Mouse (Mus musculus): ENCODE measurements around the gene Nhej1. TPM values are rescaled to one million over a fixed set of nuclear protein-coding genes. Genes with fewer than 3 reads are reported as not detected.

Gene Nhej1
- total RNA-seq, 2 experiments from 2014 or later = 1.9 to 2.0 TPM

GRCm38 (mm10) chr1:74927621-74928296 is 197.2 kb downstream of the Nhej1 start:
- no peak for DNase-seq (ENCODE audit: low spot score in 2 of 2)
- no peak for TF ChIP-seq CTCF (conservative IDR thresholded peaks at IDR 0.05)
- H3K27ac ChIP-seq = no peak overlapping the region
- H3K4me3 ChIP-seq = no peak overlapping the region

DNA sequence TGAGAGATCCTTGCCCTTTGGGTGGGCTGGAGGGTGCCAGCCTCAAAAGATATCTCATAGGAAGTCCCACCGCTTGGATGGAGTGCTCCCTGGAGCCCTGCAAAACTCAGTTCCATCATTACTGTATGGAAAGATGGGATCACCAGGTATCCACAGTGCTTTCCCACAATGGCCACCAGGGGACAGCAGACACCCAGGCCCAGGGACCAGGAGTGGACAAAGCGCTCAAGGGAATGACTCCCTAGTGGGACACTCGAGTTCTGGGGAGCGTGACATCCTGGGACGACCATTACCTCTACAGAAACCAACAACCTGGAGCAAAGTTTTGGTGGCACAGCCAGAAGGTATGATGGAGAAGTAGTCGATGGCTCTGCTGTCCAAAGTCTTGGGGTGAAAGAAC is 198.3 kb downstream of the Nhej1 start:
- DNase-seq (ENCODE audit: low spot score in 2 of 2) = peak; percentile 21 to 32
- peak; percentile 97 for TF ChIP-seq CTCF (conservative IDR thresholded peaks at IDR 0.05)
- H3K4me3 ChIP-seq = no peak overlapping the region
- H3K27ac ChIP-seq = no peak overlapping the region

- TF ChIP-seq CTCF (conservative IDR thresholded peaks at IDR 0.05) = peak; percentile 36; the same call in 1 of the 2 replicates
- Histone ChIP-seq H3K27ac (no peak overlapping the region), H3K4me3 (no peak overlapping the region)
- DNase-seq (ENCODE audit: low spot score in 2 of 2) = no peak
Observed at GRCm38 (mm10) chr1:74924464-74924863, 200.5 kb downstream of the Nhej1 start.

Other genes with a start within 250 kb of the Nhej1 start
- not detected for gene Fev, start 239.8 kb downstream of the Nhej1 start, total RNA-seq (2021)
- not detected for gene Cryba2, start 232.1 kb downstream of the Nhej1 start, total RNA-seq (2021)
- gene Cfap65, start 189.6 kb downstream of the Nhej1 start, total RNA-seq (2021) = 1 to 10 TPM; 2.4 to 2.7 TPM
- under 1 TPM; 0.23 to 0.27 TPM for gene Ihh, start 173.5 kb downstream of the Nhej1 start, total RNA-seq (2021)
- gene Slc23a3, start 8.7 kb upstream of the Nhej1 start, total RNA-seq (2021) = under 1 TPM in 1 of 2 experiments, not detected in 1; 0.23 TPM
- 10 to 100 TPM; 31.2 to 32.0 TPM for gene Cnppd1, start 17.5 kb upstream of the Nhej1 start, total RNA-seq (2021)
- 100 to 1,000 TPM; 178 to 179 TPM for gene Retreg2, start 17.6 kb upstream of the Nhej1 start, total RNA-seq (2021)
- 10 to 100 TPM; 31.9 to 41.8 TPM for gene Zfand2b, start 43.4 kb upstream of the Nhej1 start, total RNA-seq (2021)
- 10 to 100 TPM; 26.9 to 31.4 TPM for gene Abcb6, start 55.2 kb upstream of the Nhej1 start, total RNA-seq (2021)
- 10 to 100 TPM; 28.4 to 30.4 TPM for gene Ankzf1, start 67.0 kb upstream of the Nhej1 start, total RNA-seq (2021)
- gene Atg9a, start 67.0 kb upstream of the Nhej1 start, total RNA-seq (2021) = 100 to 1,000 TPM; 106 to 113 TPM
- gene Glb1l, start 85.6 kb upstream of the Nhej1 start, total RNA-seq (2021) = 10 to 100 TPM; 16.9 to 17.7 TPM
- gene Stk16, start 85.6 kb upstream of the Nhej1 start, total RNA-seq (2021) = 10 to 100 TPM; 88.6 to 93.7 TPM
- 100 to 1,000 TPM; 533 to 543 TPM for gene Tuba4a, start 94.7 kb upstream of the Nhej1 start, total RNA-seq (2021)
- not detected for gene A630095N17Rik, start 106.9 kb upstream of the Nhej1 start, total RNA-seq (2021)
- gene Dnajb2, start 111.2 kb upstream of the Nhej1 start, total RNA-seq (2021) = 10 to 100 TPM; 69.6 to 82.8 TPM
- 100 to 1,000 TPM; 395 to 416 TPM for gene Ptprn, start 139.3 kb upstream of the Nhej1 start, total RNA-seq (2021)
- gene Resp18, start 153.2 kb upstream of the Nhej1 start, total RNA-seq (2021) = 100 to 1,000 TPM in 1 of 2 experiments, 10 to 100 TPM in 1; 82.5 to 106 TPM
- gene Dnpep, start 192.8 kb upstream of the Nhej1 start, total RNA-seq (2021) = 10 to 100 TPM; 49.1 to 50.0 TPM
- under 1 TPM; 0.88 to 1.00 TPM for gene Des, start 235.1 kb upstream of the Nhej1 start, total RNA-seq (2021)

Data from layer of hippocampus, adult 2 months (tissue).